Mouse (Mus musculus) lung, embryonic 14.5 days (tissue): Measurements from ENCODE around the gene Fastkd5. TPM values are rescaled to one million over a fixed set of nuclear protein-coding genes. Genes with fewer than 3 reads are reported as not detected.

Experiments used
- ATAC-seq: fragments of 200-750 bp; cut with Nextera tagmentation; 2 replicates; pipeline ENCODE4 v1.8.0; 2017; ENCODE audit warnings: mild to moderate bottlenecking, moderate TSS enrichment, moderate library complexity; ENCODE audit not compliant: insufficient read depth
- DNase-seq: peaks from one replicate; pipeline ENCODE4 v3.0.0-alpha.2; 2015
- H3K27ac ChIP-seq: fragments of 300-500 bp; sonication (generic); 2 replicates; pipeline ENCODE4 v1.5.1; 2014; ENCODE audit warnings: low read depth, mild to moderate bottlenecking, moderate library complexity
- H3K27me3 ChIP-seq: fragments of 300-500 bp; sonication (generic); 2 replicates; pipeline ENCODE4 v1.6.1; 2014; ENCODE audit warnings: low read length, control low read depth; ENCODE audit not compliant: insufficient read depth
- H3K36me3 ChIP-seq: fragments of 300-500 bp; sonication (generic); 2 replicates; pipeline ENCODE4 v1.6.1; 2014; ENCODE audit warnings: control low read depth; ENCODE audit not compliant: insufficient read depth
- H3K4me1 ChIP-seq: fragments of 300-500 bp; sonication (generic); 2 replicates; pipeline ENCODE4 v1.6.1; 2014; ENCODE audit warnings: antibody characterized with exemption, control low read depth; ENCODE audit not compliant: insufficient read depth
- H3K4me2 ChIP-seq: fragments of 300-500 bp; sonication (generic); 2 replicates; pipeline ENCODE4 v1.6.1; 2014; ENCODE audit warnings: mild to moderate bottlenecking
- H3K4me3 ChIP-seq: fragments of 300-500 bp; sonication (generic); 2 replicates; pipeline ENCODE4 v1.5.1; 2014; ENCODE audit warnings: low read depth, low read length
- H3K9ac ChIP-seq: fragments of 300-500 bp; sonication (generic); 2 replicates; pipeline ENCODE4 v1.6.1; 2014
- H3K9me3 ChIP-seq: fragments of 300-500 bp; sonication (generic); 2 replicates; pipeline ENCODE4 v1.6.1; 2016; ENCODE audit warnings: low read depth, low read length, control low read depth
- CTCF ChIP-seq: IDR thresholded peaks from 2 replicates; pipeline ENCODE4 v1.5.1; 2016; ENCODE audit warnings: antibody characterized with exemption, low read depth
- WGBS: fragments of 180-500 bp; shearing (Covaris S2); extraction: QIAGEN DNeasy Blood & Tissue Kit; methylation state at CpG from one replicate; pipeline ENCODE4 v1.1.7; 2014; 5-methylcytosine and 5-hydroxymethylcytosine counted together
- polyA plus RNA-seq: library from polyadenylated mRNA; unstranded; fragments of >200 nt; fragmentation: Nextera tagmentation; extraction: Ambion mirVana; gene quantifications from 2 replicates; pipeline ENCODE4 v1.2.1, GENCODE M21; 2014

Gene Fastkd5
- polyA plus RNA-seq, 1 experiment from 2014 or later: 18.3 TPM

- peak; percentile 59 for TF ChIP-seq CTCF
- peak; percentile 61 for DNase-seq
- peak; percentile 62 for ATAC-seq
- Histone ChIP-seq H3K9ac (peak overlapping the region; percentile 49), H3K27ac (no peak overlapping the region), H3K4me2 (peak overlapping the region; percentile 83), H3K36me3 (no peaks in the 10 kb centered on the region), H3K27me3 (peaks cover 53% of the 10 kb centered on the region), H3K9me3 (no peaks in the 10 kb centered on the region), H3K4me1 (peaks cover 7% of the 10 kb centered on the region), H3K4me3 (peak overlapping the region; percentile 37)
- 2% methylated on average over 38 of the region's 38 CpGs for WGBS
Observed at GRCm38 (mm10) chr2:130634739-130635411, 5.0 kb upstream of the Fastkd5 start.

GRCm38 (mm10) chr2:130634006-130634738, 4.3 kb upstream of the Fastkd5 start:
- Histone ChIP-seq H3K27ac (no peak overlapping the region), H3K4me2 (peak overlapping the region; percentile 83), H3K36me3 (no peaks in the 10 kb centered on the region), H3K9ac (no peak overlapping the region), H3K27me3 (peaks cover 53% of the 10 kb centered on the region), H3K4me3 (peak overlapping the region; percentile 37), H3K4me1 (peaks cover 7% of the 10 kb centered on the region), H3K9me3 (no peaks in the 10 kb centered on the region)
- ATAC-seq (peak; percentile 12), DNase-seq (no peak)
- WGBS: 26% methylated on average over 14 of the region's 14 CpGs
- no peak for TF ChIP-seq CTCF

GRCm38 (mm10) chr2:130632887-130633675, 3.3 kb upstream of the Fastkd5 start:
- ATAC-seq (no peak), DNase-seq (no peak)
- Histone ChIP-seq H3K36me3 (no peaks in the 10 kb centered on the region), H3K27ac (no peak overlapping the region), H3K27me3 (peaks cover 49% of the 10 kb centered on the region), H3K9ac (no peak overlapping the region), H3K4me1 (peaks cover 13% of the 10 kb centered on the region), H3K4me3 (no peak overlapping the region), H3K4me2 (no peak overlapping the region), H3K9me3 (no peaks in the 10 kb centered on the region)
- WGBS: 49% methylated on average over 5 of the region's 5 CpGs
- no peak for TF ChIP-seq CTCF

GRCm38 (mm10) chr2:130632416-130632815, 2.6 kb upstream of the Fastkd5 start:
- peaks cover 42% of the 10 kb centered on the region for H3K27me3 ChIP-seq
- WGBS: 77% methylated on average over 1 of the region's 1 CpGs
- no peak for DNase-seq
- no peak for TF ChIP-seq CTCF
- H3K4me1 ChIP-seq: peaks cover 13% of the 10 kb centered on the region
- no peaks in the 10 kb centered on the region for H3K9me3 ChIP-seq
- no peak overlapping the region for H3K9ac ChIP-seq
- H3K4me3 ChIP-seq: no peak overlapping the region
- H3K36me3 ChIP-seq: peaks cover 4% of the 10 kb centered on the region
- H3K4me2 ChIP-seq: no peak overlapping the region
- no peak for ATAC-seq
- no peak overlapping the region for H3K27ac ChIP-seq

GRCm38 (mm10) chr2:130629080-130629838, 568 bp downstream of the Fastkd5 start:
- peak overlapping the region; percentile 74 for H3K4me2 ChIP-seq
- WGBS: 1% methylated on average over 37 of the region's 37 CpGs

GRCm38 (mm10) chr2:130628424-130628823, 1.4 kb downstream of the Fastkd5 start:
- ATAC-seq (no peak), DNase-seq (no peak)
- Histone ChIP-seq H3K4me2 (peak overlapping the region; percentile 74), H3K27me3 (peaks cover 4% of the 10 kb centered on the region; the same call in 1 of the 2 replicates), H3K36me3 (peaks cover 24% of the 10 kb centered on the region), H3K4me3 (peak overlapping the region; percentile 95; the same call in 1 of the 2 replicates), H3K9me3 (no peaks in the 10 kb centered on the region), H3K4me1 (peaks cover 6% of the 10 kb centered on the region; the same call in 1 of the 2 replicates), H3K27ac (no peak overlapping the region), H3K9ac (peak overlapping the region; percentile 94; the same call in 1 of the 2 replicates)
- 52% methylated on average over 3 of the region's 3 CpGs for WGBS
- peak; percentile 29 for TF ChIP-seq CTCF

More at GRCm38 (mm10) chr2:130629080-130629838, 568 bp downstream of the Fastkd5 start:
- H3K4me3 ChIP-seq: peak overlapping the region; percentile 95
- peaks cover 6% of the 10 kb centered on the region; the same call in 1 of the 2 replicates for H3K4me1 ChIP-seq
- no peaks in the 10 kb centered on the region for H3K9me3 ChIP-seq
- H3K36me3 ChIP-seq: peaks cover 17% of the 10 kb centered on the region
- peak; percentile 68 for ATAC-seq
- peak overlapping the region; percentile 94 for H3K9ac ChIP-seq
- H3K27me3 ChIP-seq: peaks cover 11% of the 10 kb centered on the region
- peak overlapping the region; percentile 75 for H3K27ac ChIP-seq
- TF ChIP-seq CTCF: no peak
- peak; percentile 19 for DNase-seq
